Mouse (Mus musculus): Measurements from ENCODE around the gene Msx1.

GRCm38 (mm10) chr5:37817658-37818532 lies 6.5 kb downstream of the Msx1 start:
- TF ChIP-seq EP300 (optimal IDR thresholded peaks at IDR 0.05), result no peak
- TF ChIP-seq CTCF (IDR thresholded peaks at IDR 0.05; ENCODE audit: low read depth), result no peak
